Mouse (Mus musculus): ENCODE results near the gene Ccnl2. TPM values are rescaled to one million over a fixed set of nuclear protein-coding genes. Genes with fewer than 3 reads are reported as not detected.
"Not testable (repeated sequence)": the region's sequence is repeated elsewhere in the genome, so short reads cannot be mapped to it uniquely, and the experiment has no call there.

The Ccnl2 gene
- 10 to 100 TPM; 11.6 to 19.5 (median 15.0) TPM for total RNA-seq (2022)

GRCm38 (mm10) chr4:155811929-155812664, at the start of gene Ccnl2:
TSS of gene Ccnl2 (plus strand) at chr4:155812489.
- peak; percentile 81 to 90 for DNase-seq (ENCODE audit: low spot score in 2 of 2)

GRCm38 (mm10) chr4:155769496-155769879, 42.8 kb upstream of the Ccnl2 start:
- DNase-seq (ENCODE audit: low spot score in 2 of 2) = no peak

- peak; percentile 86 to 91 for DNase-seq (ENCODE audit: low spot score in 2 of 2)
Measured at GRCm38 (mm10) chr4:155769880-155770512, 42.3 kb upstream of the Ccnl2 start.

GRCm38 (mm10) chr4:155770626-155771025, 41.7 kb upstream of the Ccnl2 start:
- peak; percentile 74 to 88 for DNase-seq (ENCODE audit: low spot score in 2 of 2)

- DNase-seq (ENCODE audit: low spot score in 2 of 2) = no peak
Measured at GRCm38 (mm10) chr4:155771706-155772105, 40.6 kb upstream of the Ccnl2 start.

- no peak for DNase-seq (ENCODE audit: low spot score in 2 of 2)
Measured at GRCm38 (mm10) chr4:155772786-155773185, 39.5 kb upstream of the Ccnl2 start.

- DNase-seq (ENCODE audit: low spot score in 2 of 2) = no peak
Measured at GRCm38 (mm10) chr4:155773335-155774078, 38.8 kb upstream of the Ccnl2 start.

GRCm38 (mm10) chr4:155774280-155774754, 38.0 kb upstream of the Ccnl2 start, which contains the start of gene Vwa1:
TSS of gene Vwa1 (minus strand) at chr4:155774698.
- peak; percentile 88 for DNase-seq (ENCODE audit: low spot score in 2 of 2)

GRCm38 (mm10) chr4:155774971-155775740, 37.1 kb upstream of the Ccnl2 start:
- DNase-seq (ENCODE audit: low spot score in 2 of 2) = peak; percentile 45 to 61

GRCm38 (mm10) chr4:155775855-155776254, 36.4 kb upstream of the Ccnl2 start:
- peak in 1 of 2 experiments; percentile 28 for DNase-seq (ENCODE audit: low spot score in 2 of 2)

- DNase-seq (ENCODE audit: low spot score in 2 of 2) = no peak
Measured at GRCm38 (mm10) chr4:155776704-155777335, 35.5 kb upstream of the Ccnl2 start.

GRCm38 (mm10) chr4:155777816-155778215, 34.5 kb upstream of the Ccnl2 start:
- DNase-seq (ENCODE audit: low spot score in 2 of 2) = no peak

- DNase-seq (ENCODE audit: low spot score in 2 of 2) = no peak
Measured at GRCm38 (mm10) chr4:155779498-155779897, 32.8 kb upstream of the Ccnl2 start.

- DNase-seq (ENCODE audit: low spot score in 2 of 2) = peak; percentile 91 to 92
Measured at GRCm38 (mm10) chr4:155780895-155781294, 31.4 kb upstream of the Ccnl2 start.

GRCm38 (mm10) chr4:155783486-155784080, 28.7 kb upstream of the Ccnl2 start:
- DNase-seq (ENCODE audit: low spot score in 2 of 2) = no peak

GRCm38 (mm10) chr4:155784081-155784701, 28.1 kb upstream of the Ccnl2 start:
- peak; percentile 70 to 76 for DNase-seq (ENCODE audit: low spot score in 2 of 2)

- no peak for DNase-seq (ENCODE audit: low spot score in 2 of 2)
Measured at GRCm38 (mm10) chr4:155785246-155785645, 27.0 kb upstream of the Ccnl2 start.

GRCm38 (mm10) chr4:155785819-155786218, 26.5 kb upstream of the Ccnl2 start, which contains the start of gene Tmem88b:
TSS of gene Tmem88b (minus strand) at chr4:155785874.
- DNase-seq (ENCODE audit: low spot score in 2 of 2) = no peak

- no peak for DNase-seq (ENCODE audit: low spot score in 2 of 2)
Measured at GRCm38 (mm10) chr4:155788300-155788699, 24.0 kb upstream of the Ccnl2 start.

- DNase-seq (ENCODE audit: low spot score in 2 of 2) = not testable (repeated sequence)
Measured at GRCm38 (mm10) chr4:155788833-155789232, 23.5 kb upstream of the Ccnl2 start.
